Mouse (Mus musculus) C2C12 (cell line): ENCODE data around the gene Fv1.

ENCODE experiments used
- CTCF ChIP-seq: IDR thresholded peaks from one replicate; pipeline ENCODE4 v1.5.1; 2011; ENCODE audit not compliant: control insufficient read depth, insufficient read depth, insufficient read length
- MAX ChIP-seq: IDR thresholded peaks from one replicate; pipeline ENCODE4 v1.6.1; 2011; ENCODE audit warnings: mild to moderate bottlenecking, control low read depth
- MYOG ChIP-seq: IDR thresholded peaks from one replicate; pipeline ENCODE4 v1.6.1; 2011; ENCODE audit not compliant: control insufficient read depth, insufficient read length; ENCODE audit errors: extremely low read depth
- USF1 ChIP-seq: IDR thresholded peaks from one replicate; pipeline ENCODE4 v1.6.1; 2011; ENCODE audit warnings: low read depth, mild to moderate bottlenecking, control low read depth, moderate library complexity

DNA sequence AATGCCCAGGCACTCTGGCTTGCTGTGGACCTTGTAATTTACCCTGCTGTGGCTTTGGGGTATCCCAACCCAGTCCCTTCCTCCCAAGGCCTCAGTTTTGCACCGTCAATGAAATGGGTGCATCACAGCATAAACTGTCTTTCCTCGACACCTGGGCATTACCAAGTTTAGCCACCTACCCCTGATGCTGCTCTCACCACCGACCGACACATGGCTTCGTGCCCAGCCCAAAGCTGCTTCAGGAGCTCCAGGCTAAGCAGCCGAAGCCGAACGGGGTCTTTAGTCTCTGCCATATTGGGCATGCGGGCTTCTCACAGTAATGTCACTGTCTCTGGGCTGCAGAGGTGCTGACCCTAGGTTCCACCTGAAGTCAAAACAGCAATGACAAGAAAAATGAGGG is 2.7 kb upstream of the Fv1 start:
- TF ChIP-seq MYOG (no peak), CTCF (no peak), MAX (no peak), USF1 (no peak)
